Mouse (Mus musculus): ENCODE measurements around the gene Smarce1. TPM values are rescaled to one million over a fixed set of nuclear protein-coding genes. Genes with fewer than 3 reads are reported as not detected.

Smarce1 gene
- total RNA-seq, 1 experiment = 130 TPM

GRCm38 (mm10) chr11:99255316-99255715 is 24.5 kb upstream of the Smarce1 start:
- Histone ChIP-seq H3K9ac (ENCODE audit: insufficient read depth, low read depth, low read length, poor library complexity, severe bottlenecking) (no peak overlapping the region), H3K9me3 (ENCODE audit: control insufficient read depth, insufficient read depth, low read depth, low read length) (no peaks in the 10 kb centered on the region), H3K4me3 (ENCODE audit: insufficient read depth in 1 of 2, low read depth in 1 of 2, low read length in 2 of 2, poor library complexity in 1 of 2, severe bottlenecking in 1 of 2) (no peak overlapping the region), H3K27ac (ENCODE audit: insufficient read depth, low read depth, low read length, poor library complexity, severe bottlenecking) (no peak overlapping the region), H3K36me3 (ENCODE audit: control insufficient read depth, insufficient read depth, low read length, poor library complexity, severe bottlenecking) (no peaks in the 10 kb centered on the region), H3K4me1 (ENCODE audit: control insufficient read depth in 2 of 2, insufficient read depth in 2 of 2, low read length in 2 of 2, poor library complexity in 1 of 2) (0 out of 4 replicates have a peak, but pooled peaks cover 0 to under 1% of the 10 kb centered on the region in 2 experiments)
- in situ Hi-C loops (cut with MboI; ENCODE audit: low sequenced_read_pairs in 2 of 2, unreplicated experiment in 2 of 2) = no loop called here
- TF ChIP-seq MAFK (IDR thresholded peaks at IDR 0.05; ENCODE audit: insufficient read depth, low read depth, low read length) = no peak
- TF ChIP-seq CHD2 (IDR thresholded peaks at IDR 0.05; ENCODE audit: low read depth, low read length) = no peak
- TF ChIP-seq ZC3H11A (IDR thresholded peaks at IDR 0.05; ENCODE audit: borderline replicate concordance, low read depth, low read length) = no peak
- TF ChIP-seq HCFC1 (IDR thresholded peaks at IDR 0.05; ENCODE audit: borderline replicate concordance, insufficient read depth, low read length) = no peak
- TF ChIP-seq ZNF384 (IDR thresholded peaks at IDR 0.05; ENCODE audit: low read depth, low read length) = no peak
- no peak for DNase-seq (ENCODE audit: low read depth, low spot score)

DNA sequence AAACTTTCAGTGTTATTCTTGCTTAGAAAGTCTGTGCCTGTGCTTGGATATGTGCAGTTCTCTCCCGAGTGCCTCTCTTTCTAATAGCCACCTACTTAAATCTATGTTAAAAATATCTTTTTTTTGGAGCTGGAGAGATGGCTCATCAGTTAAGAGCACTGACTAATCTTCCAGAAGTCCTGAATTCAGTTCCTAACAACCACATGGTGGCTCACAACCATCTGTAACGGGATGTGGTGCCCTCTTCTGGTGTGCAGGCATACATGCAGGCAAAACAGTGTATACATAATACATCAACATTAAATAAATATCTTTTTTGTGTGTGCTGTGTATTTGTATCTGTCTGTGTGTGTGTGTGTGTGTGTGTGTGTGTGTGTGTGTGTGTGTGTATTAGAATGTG is 23.1 kb upstream of the Smarce1 start:
- in situ Hi-C loops (cut with MboI; ENCODE audit: low sequenced_read_pairs in 2 of 2, unreplicated experiment in 2 of 2) = no loop called here
- no peak overlapping the region for H3K27ac ChIP-seq (ENCODE audit: insufficient read depth, low read depth, low read length, poor library complexity, severe bottlenecking)
- no peak for TF ChIP-seq CHD2 (IDR thresholded peaks at IDR 0.05; ENCODE audit: low read depth, low read length)
- no peak for TF ChIP-seq ZC3H11A (IDR thresholded peaks at IDR 0.05; ENCODE audit: borderline replicate concordance, low read depth, low read length)
- no peak for TF ChIP-seq HCFC1 (IDR thresholded peaks at IDR 0.05; ENCODE audit: borderline replicate concordance, insufficient read depth, low read length)
- TF ChIP-seq MAFK (IDR thresholded peaks at IDR 0.05; ENCODE audit: insufficient read depth, low read depth, low read length) = no peak
- no peak for TF ChIP-seq ZNF384 (IDR thresholded peaks at IDR 0.05; ENCODE audit: low read depth, low read length)
- no peaks in the 10 kb centered on the region for H3K9me3 ChIP-seq (ENCODE audit: control insufficient read depth, insufficient read depth, low read depth, low read length)
- DNase-seq (ENCODE audit: low read depth, low spot score) = no peak
- peaks cover 0 to 2% of the 10 kb centered on the region in 2 experiments; a peak in 1 of 4 replicates for H3K4me1 ChIP-seq (ENCODE audit: control insufficient read depth in 2 of 2, insufficient read depth in 2 of 2, low read length in 2 of 2, poor library complexity in 1 of 2)
- H3K9ac ChIP-seq (ENCODE audit: insufficient read depth, low read depth, low read length, poor library complexity, severe bottlenecking) = no peak overlapping the region
- no peak overlapping the region for H3K4me3 ChIP-seq (ENCODE audit: insufficient read depth in 1 of 2, low read depth in 1 of 2, low read length in 2 of 2, poor library complexity in 1 of 2, severe bottlenecking in 1 of 2)
- no peaks in the 10 kb centered on the region for H3K36me3 ChIP-seq (ENCODE audit: control insufficient read depth, insufficient read depth, low read length, poor library complexity, severe bottlenecking)

DNA sequence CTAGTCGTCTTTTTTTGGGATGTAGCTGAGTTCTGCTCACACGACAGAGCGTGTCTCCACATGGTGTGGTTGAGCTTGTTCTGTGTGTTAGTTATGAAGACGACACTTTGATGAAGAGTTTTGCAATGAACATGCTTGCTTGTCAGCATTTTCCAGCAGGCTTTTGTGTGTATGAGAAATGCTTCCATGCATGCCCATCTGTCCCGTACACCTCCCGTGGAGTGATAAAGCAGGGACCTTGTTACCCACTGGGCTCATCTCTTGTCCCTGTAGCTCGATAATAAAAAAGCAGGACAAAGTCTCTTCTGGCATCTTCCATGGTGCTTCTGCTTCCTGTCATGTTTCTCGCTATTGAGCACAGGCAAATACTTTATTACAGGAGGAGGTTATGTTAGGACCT is 21.9 kb upstream of the Smarce1 start:
- Histone ChIP-seq H3K4me1 (ENCODE audit: control insufficient read depth in 2 of 2, insufficient read depth in 2 of 2, low read length in 2 of 2, poor library complexity in 1 of 2) (peaks cover 0 to 2% of the 10 kb centered on the region in 2 experiments; a peak in 1 of 4 replicates), H3K9me3 (ENCODE audit: control insufficient read depth, insufficient read depth, low read depth, low read length) (no peaks in the 10 kb centered on the region), H3K27ac (ENCODE audit: insufficient read depth, low read depth, low read length, poor library complexity, severe bottlenecking) (no peak overlapping the region), H3K9ac (ENCODE audit: insufficient read depth, low read depth, low read length, poor library complexity, severe bottlenecking) (no peak overlapping the region), H3K4me3 (ENCODE audit: insufficient read depth in 1 of 2, low read depth in 1 of 2, low read length in 2 of 2, poor library complexity in 1 of 2, severe bottlenecking in 1 of 2) (no peak overlapping the region), H3K36me3 (ENCODE audit: control insufficient read depth, insufficient read depth, low read length, poor library complexity, severe bottlenecking) (no peaks in the 10 kb centered on the region)
- TF ChIP-seq CHD2 (IDR thresholded peaks at IDR 0.05; ENCODE audit: low read depth, low read length) (no peak), ZC3H11A (IDR thresholded peaks at IDR 0.05; ENCODE audit: borderline replicate concordance, low read depth, low read length) (no peak), MAFK (IDR thresholded peaks at IDR 0.05; ENCODE audit: insufficient read depth, low read depth, low read length) (no peak), ZNF384 (IDR thresholded peaks at IDR 0.05; ENCODE audit: low read depth, low read length) (no peak), HCFC1 (IDR thresholded peaks at IDR 0.05; ENCODE audit: borderline replicate concordance, insufficient read depth, low read length) (no peak)
- in situ Hi-C loops (cut with MboI; ENCODE audit: low sequenced_read_pairs in 2 of 2, unreplicated experiment in 2 of 2) = no loop called here
- DNase-seq (ENCODE audit: low read depth, low spot score) = no peak

DNA sequence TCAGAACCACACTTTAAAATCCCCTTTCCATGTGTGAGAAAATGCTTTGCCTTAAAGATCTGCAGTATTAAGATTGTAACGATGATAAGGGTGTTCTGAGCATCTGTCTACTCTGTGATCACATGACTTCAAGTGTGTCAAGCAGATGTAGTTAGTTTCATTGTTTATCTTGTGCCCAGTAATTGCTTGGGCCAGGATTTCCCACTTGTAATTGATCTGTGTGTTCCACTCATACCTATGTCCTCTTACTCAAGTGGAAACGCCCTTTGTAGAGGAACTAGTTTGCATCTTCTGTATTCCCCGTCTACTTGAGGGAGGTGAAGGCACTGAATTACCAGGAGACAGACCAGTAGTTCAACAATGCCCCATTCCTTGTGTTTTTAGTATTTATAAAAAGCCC is 19.8 kb upstream of the Smarce1 start:
- DNase-seq (ENCODE audit: low read depth, low spot score) = no peak
- Histone ChIP-seq H3K4me1 (ENCODE audit: control insufficient read depth in 2 of 2, insufficient read depth in 2 of 2, low read length in 2 of 2, poor library complexity in 1 of 2) (peaks cover 0 to 2% of the 10 kb centered on the region in 2 experiments; a peak in 1 of 4 replicates), H3K27ac (ENCODE audit: insufficient read depth, low read depth, low read length, poor library complexity, severe bottlenecking) (no peak overlapping the region), H3K36me3 (ENCODE audit: control insufficient read depth, insufficient read depth, low read length, poor library complexity, severe bottlenecking) (no peaks in the 10 kb centered on the region), H3K9ac (ENCODE audit: insufficient read depth, low read depth, low read length, poor library complexity, severe bottlenecking) (no peak overlapping the region), H3K9me3 (ENCODE audit: control insufficient read depth, insufficient read depth, low read depth, low read length) (no peaks in the 10 kb centered on the region), H3K4me3 (ENCODE audit: insufficient read depth in 1 of 2, low read depth in 1 of 2, low read length in 2 of 2, poor library complexity in 1 of 2, severe bottlenecking in 1 of 2) (no peak overlapping the region)
- in situ Hi-C loops (cut with MboI; ENCODE audit: low sequenced_read_pairs in 2 of 2, unreplicated experiment in 2 of 2) = no loop called here
- no peak for TF ChIP-seq MAFK (IDR thresholded peaks at IDR 0.05; ENCODE audit: insufficient read depth, low read depth, low read length)
- no peak for TF ChIP-seq ZC3H11A (IDR thresholded peaks at IDR 0.05; ENCODE audit: borderline replicate concordance, low read depth, low read length)
- TF ChIP-seq CHD2 (IDR thresholded peaks at IDR 0.05; ENCODE audit: low read depth, low read length) = no peak
- TF ChIP-seq HCFC1 (IDR thresholded peaks at IDR 0.05; ENCODE audit: borderline replicate concordance, insufficient read depth, low read length) = no peak
- no peak for TF ChIP-seq ZNF384 (IDR thresholded peaks at IDR 0.05; ENCODE audit: low read depth, low read length)

DNA sequence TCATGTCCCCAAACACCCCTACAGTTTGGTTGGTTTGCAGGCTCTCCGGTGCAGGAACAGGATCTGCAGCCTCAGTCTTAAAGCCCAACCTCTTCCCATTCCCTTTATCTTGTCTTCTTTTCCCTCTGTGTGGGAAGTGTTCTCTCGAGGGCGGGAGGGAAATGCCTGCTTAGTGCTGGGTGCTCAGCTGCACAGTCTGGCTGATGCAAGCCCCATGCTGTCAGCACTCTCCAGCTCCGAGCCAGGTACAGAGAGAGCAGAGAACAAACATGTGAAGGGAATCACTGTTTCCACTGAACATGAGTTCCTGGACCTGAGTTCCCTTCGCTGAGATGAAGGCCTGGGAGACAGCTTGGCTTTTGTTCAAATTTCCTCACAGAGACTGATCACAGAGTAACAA is 19.4 kb upstream of the Smarce1 start:
- TF ChIP-seq HCFC1 (IDR thresholded peaks at IDR 0.05; ENCODE audit: borderline replicate concordance, insufficient read depth, low read length) = no peak
- TF ChIP-seq ZNF384 (IDR thresholded peaks at IDR 0.05; ENCODE audit: low read depth, low read length) = no peak
- no peak for TF ChIP-seq ZC3H11A (IDR thresholded peaks at IDR 0.05; ENCODE audit: borderline replicate concordance, low read depth, low read length)
- no peak for TF ChIP-seq CHD2 (IDR thresholded peaks at IDR 0.05; ENCODE audit: low read depth, low read length)
- no peak for TF ChIP-seq MAFK (IDR thresholded peaks at IDR 0.05; ENCODE audit: insufficient read depth, low read depth, low read length)
- H3K4me3 ChIP-seq (ENCODE audit: insufficient read depth in 1 of 2, low read depth in 1 of 2, low read length in 2 of 2, poor library complexity in 1 of 2, severe bottlenecking in 1 of 2) = no peak overlapping the region
- DNase-seq (ENCODE audit: low read depth, low spot score) = no peak
- in situ Hi-C loops (cut with MboI; ENCODE audit: low sequenced_read_pairs in 2 of 2, unreplicated experiment in 2 of 2) = no loop called here
- no peaks in the 10 kb centered on the region for H3K36me3 ChIP-seq (ENCODE audit: control insufficient read depth, insufficient read depth, low read length, poor library complexity, severe bottlenecking)
- no peak overlapping the region for H3K27ac ChIP-seq (ENCODE audit: insufficient read depth, low read depth, low read length, poor library complexity, severe bottlenecking)
- H3K4me1 ChIP-seq (ENCODE audit: control insufficient read depth in 2 of 2, insufficient read depth in 2 of 2, low read length in 2 of 2, poor library complexity in 1 of 2) = peaks cover 0 to 2% of the 10 kb centered on the region in 2 experiments; a peak in 1 of 4 replicates
- H3K9ac ChIP-seq (ENCODE audit: insufficient read depth, low read depth, low read length, poor library complexity, severe bottlenecking) = no peak overlapping the region
- no peaks in the 10 kb centered on the region for H3K9me3 ChIP-seq (ENCODE audit: control insufficient read depth, insufficient read depth, low read depth, low read length)

All from ES-E14 (cell line).